Mouse (Mus musculus) G1E (cell line): ENCODE results near the gene Trim8.

Experiments
- CTCF ChIP-seq: IDR thresholded peaks from 2 replicates; pipeline ENCODE4 v1.5.1; 2012; ENCODE audit warnings: low read depth, low read length, inconsistent platforms, mixed read lengths
- GATA1 ChIP-seq: IDR thresholded peaks from 2 replicates; pipeline ENCODE4 v1.6.1; 2012; ENCODE audit warnings: borderline replicate concordance, low read length, inconsistent platforms, mixed read lengths
- POLR2AphosphoS5 ChIP-seq: IDR thresholded peaks from 2 replicates; pipeline ENCODE4 v1.6.1; 2012; ENCODE audit warnings: low read depth, low read length, inconsistent platforms; ENCODE audit not compliant: insufficient replicate concordance
- TAL1 ChIP-seq: conservative IDR thresholded peaks from 2 replicates; pipeline ENCODE4 v1.6.1; 2012; ENCODE audit warnings: low read depth, low read length, inconsistent platforms, mixed read lengths

DNA sequence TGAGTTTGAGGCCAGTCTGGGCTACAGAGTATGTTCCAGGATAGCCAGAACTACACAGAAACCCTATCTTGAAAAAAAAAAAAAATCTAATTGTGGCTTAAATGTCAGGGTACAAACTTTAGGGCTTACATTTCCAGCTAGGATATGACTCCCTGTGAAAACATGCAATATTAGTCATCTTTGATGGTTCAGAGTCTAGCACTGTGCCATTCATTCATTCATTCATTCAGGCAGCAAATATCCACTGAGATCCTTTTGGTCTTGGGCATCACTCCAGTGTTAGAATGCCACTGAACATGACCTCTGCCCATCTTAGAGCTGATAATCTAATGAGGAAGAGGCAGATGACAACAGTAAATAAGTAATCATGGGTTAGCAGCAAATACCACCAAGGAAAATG is 20.2 kb downstream of the Trim8 start:
- TF ChIP-seq CTCF (no peak), TAL1 (no peak), POLR2AphosphoS5 (no peak), GATA1 (no peak)
